Mouse (Mus musculus): ENCODE measurements at regions not wholly inside any gene's neighbourhood (a gene's known extent, or its start where the extent isn't known, plus 50 kb on each side); places are given as distances from the start of the nearest gene placed in this dataset.

- no peak for TF ChIP-seq CTCF (IDR thresholded peaks at IDR 0.05; ENCODE audit: low read depth, low read length)
- no peak for TF ChIP-seq POLR2A (IDR thresholded peaks at IDR 0.05; ENCODE audit: insufficient read depth, low read length)
- TF ChIP-seq EP300 (IDR thresholded peaks at IDR 0.05; ENCODE audit: insufficient read depth, low read depth, low read length): no peak
Measured at GRCm38 (mm10) chr15:5950919-5951318, 348.7 kb upstream of the Dab2 start.
